Mouse (Mus musculus): Measurements from ENCODE around the gene Lhfpl3. TPM values are rescaled to one million over a fixed set of nuclear protein-coding genes. Genes with fewer than 3 reads are reported as not detected.

Gene Lhfpl3
- total RNA-seq, 2 experiments from 2014 or later: 0.07 to 0.09 TPM

GRCm38 (mm10) chr5:22926171-22926570 lies 180.3 kb downstream of the Lhfpl3 start:
- no peak for DNase-seq (ENCODE audit: low spot score)

DNA sequence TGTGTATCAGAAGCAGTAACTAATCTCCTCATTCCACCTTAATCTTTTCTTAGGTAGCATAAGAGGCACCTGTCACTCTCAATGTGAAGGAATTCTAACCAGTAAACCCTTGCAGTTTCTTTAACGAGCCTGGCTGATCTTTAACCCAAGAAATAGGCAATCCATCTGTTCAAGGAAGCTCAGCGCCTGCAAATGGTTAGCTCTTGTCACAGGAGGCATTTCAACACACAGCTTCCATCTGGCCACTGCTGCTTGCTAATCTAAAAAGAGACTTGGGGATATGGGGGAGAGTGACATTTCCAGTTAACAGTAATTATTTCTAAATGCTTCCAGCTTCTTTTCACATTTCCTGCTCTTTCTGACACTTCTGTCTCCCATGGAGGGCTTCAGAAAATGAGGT lies 182.9 kb downstream of the Lhfpl3 start:
- DNase-seq (ENCODE audit: low spot score): no peak

DNA sequence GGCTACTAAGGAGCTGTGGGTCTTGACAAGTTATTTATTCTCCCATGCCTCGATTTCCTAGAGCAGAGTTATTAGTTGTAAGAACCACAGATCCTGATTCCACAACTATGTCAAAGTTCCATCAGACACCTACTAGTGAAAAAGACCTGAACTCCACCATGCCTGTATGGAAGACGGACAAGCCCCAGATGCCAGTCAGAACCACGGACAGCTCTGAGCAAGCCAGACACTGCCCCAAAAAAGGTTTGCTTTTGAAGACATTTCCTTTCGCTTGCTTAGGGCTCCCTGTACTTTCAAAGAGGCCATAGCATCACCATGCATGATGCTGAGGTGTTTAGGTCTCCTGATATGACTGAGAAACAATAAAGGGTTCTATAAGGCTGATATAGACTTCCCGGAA lies 197.4 kb downstream of the Lhfpl3 start:
- no peak for DNase-seq (ENCODE audit: low spot score)

GRCm38 (mm10) chr5:22963300-22963699 lies 217.4 kb downstream of the Lhfpl3 start:
- DNase-seq (ENCODE audit: low spot score): no peak

DNA sequence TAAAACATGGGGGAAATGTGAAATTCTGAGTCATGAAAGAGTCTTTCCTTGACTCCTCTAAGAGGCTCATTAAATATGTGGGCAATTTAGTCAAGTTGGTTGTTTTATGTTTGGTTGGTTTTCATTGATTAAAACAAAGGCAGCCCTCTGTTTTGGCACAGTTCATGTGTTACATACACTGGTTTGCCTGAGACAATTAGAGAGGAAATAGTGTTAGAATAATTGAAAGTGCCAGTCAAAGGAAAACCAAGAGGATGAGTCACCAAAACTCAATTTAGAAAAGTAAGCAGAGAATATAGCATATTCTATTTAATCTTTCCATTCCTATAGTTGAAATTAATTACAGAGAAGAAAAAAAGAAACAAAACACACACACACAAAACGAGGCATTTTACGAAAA lies 240.9 kb downstream of the Lhfpl3 start:
- DNase-seq (ENCODE audit: low spot score): no peak

DNA sequence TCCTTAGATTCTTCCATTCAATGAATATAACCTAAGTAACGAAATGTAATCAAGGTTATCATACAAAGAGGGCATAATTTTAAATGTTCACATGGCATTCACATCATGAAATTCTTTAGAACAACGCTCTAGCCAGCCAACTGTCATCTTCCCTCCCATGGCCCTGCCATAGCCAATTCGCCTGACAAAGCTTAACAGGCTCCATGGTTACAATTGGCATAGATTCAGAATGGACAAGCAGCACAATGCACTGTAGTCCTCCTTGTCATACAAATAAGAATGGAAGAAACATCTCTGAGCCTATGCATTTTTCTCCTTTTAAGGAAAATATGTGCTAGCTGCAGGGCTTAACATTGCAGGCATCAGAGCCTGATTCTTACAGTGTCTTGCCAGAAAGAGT lies 254.0 kb downstream of the Lhfpl3 start:
- no peak for DNase-seq (ENCODE audit: low spot score)

DNA sequence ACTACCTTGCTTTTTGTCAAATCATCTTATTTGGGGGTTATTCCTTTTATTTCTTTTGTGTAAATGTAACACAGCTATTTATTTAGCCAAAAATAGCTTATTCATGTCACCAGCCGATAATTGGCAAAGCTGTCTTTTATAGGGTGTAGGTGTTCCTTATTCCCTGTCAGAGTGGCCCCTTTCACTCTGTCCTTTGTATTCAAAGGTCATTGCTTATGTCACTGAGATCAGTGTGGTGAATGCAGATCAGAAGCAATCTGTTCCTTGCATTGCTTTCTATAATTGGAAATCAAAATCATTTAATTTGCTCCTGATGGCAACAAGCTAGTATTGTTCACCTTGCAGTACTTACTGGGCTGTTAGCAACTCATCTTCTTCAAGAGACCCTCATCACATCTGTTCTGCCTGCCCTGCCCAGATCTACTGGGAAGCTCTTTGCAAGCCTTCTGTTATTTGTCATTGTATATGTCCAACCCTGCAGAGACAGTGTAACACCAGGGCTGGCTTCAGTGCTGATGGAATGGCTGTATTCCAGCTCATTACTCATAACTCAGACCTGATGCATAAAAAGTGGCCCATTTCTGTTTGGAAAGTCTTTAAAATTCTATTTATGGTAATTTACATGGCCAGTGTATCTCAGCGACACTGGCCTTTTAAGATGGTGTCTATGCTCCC lies 257.4 kb downstream of the Lhfpl3 start:
- DNase-seq (ENCODE audit: low spot score): no peak

DNA sequence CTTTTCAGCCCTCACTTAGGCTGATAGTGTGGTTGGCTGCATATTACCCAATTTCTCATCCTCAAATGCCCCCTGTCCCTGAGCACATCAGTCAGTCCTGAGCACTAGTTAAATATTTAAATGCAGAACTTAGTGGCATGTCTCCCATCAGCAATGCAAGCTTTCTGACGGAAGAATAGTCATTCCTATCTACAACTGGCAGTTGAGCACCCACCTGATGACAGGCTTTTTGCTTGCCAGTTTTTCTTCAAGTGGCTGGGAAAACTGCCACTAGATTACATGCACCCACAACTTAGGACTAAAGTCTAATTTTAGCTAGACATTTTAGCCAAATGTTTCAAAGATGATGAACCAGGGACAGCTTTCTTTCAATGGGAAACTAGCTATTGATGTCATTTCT lies 260.3 kb downstream of the Lhfpl3 start:
- DNase-seq (ENCODE audit: low spot score): no peak

DNA sequence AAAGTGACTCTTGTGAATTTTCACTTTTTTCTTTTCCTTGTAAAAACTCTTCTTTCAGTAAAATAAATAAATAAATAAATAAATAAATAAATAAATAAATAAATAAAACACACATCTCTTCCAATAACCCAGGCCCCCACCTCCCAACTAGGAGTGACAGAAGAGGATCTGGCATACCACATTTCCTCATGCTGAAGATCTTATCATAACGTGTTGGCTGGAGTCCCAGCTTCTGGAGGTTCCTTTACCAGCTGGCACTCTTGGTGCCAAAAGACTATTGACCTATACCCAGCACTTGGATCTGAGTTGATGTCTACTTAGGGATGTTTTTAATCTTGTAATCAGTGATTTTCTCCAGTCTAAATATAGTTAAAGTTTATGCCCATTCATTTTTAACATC lies 264.6 kb downstream of the Lhfpl3 start:
- DNase-seq (ENCODE audit: low spot score): no peak

DNA sequence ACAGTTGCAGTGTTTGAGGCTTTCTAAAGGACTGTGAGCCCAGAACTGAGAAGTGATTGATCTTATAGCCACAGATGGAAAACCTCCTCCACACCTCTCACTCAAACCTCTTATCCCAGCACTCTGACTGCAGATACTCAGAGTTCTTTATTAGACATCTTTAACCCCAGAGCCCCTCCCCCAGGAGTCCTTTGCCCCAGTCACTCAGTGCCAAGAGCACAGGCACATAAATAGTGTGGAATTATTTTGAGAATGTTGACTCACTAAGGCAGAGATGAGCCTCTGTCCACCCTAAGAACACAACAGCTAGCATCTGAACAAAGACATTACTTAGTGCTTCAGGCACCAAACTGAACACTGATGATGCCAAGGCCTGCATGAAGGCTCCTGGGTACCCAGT lies 268.1 kb downstream of the Lhfpl3 start:
- DNase-seq (ENCODE audit: low spot score): no peak

GRCm38 (mm10) chr5:23015587-23016335 lies 269.9 kb downstream of the Lhfpl3 start:
- no peak for DNase-seq (ENCODE audit: low spot score)

DNA sequence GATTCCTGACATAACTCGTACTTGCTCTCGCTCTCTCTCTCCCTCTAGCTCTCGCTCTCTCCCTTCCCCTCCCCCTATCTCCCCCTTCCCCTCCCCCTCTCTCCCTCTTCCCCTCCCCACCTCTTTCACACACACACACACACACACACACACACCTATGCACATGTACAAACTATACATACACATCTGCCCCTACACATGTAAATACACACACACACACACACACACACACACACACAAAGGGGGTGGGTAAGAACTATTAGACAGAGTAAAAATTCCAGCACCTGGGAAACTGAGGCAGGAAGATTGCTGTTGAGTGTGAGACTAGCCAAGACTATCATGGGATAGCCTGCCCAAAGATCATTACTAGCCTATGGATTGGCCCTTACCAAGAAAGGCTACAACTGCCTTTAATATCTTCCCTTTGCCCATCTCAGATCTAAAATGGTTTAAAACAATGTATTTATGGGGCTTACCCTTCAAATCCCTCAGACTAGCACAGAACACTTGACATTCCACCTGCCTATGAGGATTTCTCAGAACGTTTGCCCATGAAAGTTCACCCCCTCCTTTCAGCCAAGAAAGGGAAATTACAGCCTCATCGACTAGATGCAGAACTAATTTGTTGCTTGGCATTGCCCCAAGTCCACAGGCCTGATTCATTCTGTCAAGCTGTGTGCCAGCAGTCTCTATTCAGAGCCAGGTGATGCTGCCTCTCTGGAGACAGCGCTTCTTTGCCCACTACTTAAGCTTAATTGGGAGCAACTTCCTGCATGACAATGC lies 289.3 kb downstream of the Lhfpl3 start:
- no peak for DNase-seq (ENCODE audit: low spot score)

DNA sequence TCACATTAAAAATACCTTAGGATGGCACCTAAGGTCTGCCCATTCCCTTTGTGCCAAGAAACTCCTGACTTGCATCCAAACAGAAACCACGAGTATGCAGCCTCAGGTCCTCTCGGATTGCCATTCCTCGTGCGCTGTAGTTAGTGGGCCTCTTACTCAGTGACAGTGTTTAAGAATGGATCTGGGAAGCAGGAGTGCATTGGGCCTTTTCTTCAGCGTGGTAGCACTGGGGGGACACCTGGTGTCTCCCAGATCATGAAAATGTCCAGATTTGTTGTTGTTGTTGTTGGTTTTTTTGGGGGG lies 289.8 kb downstream of the Lhfpl3 start:
- no peak for DNase-seq (ENCODE audit: low spot score)

GRCm38 (mm10) chr5:23040429-23040828 lies 294.6 kb downstream of the Lhfpl3 start:
- DNase-seq (ENCODE audit: low spot score): no peak

DNA sequence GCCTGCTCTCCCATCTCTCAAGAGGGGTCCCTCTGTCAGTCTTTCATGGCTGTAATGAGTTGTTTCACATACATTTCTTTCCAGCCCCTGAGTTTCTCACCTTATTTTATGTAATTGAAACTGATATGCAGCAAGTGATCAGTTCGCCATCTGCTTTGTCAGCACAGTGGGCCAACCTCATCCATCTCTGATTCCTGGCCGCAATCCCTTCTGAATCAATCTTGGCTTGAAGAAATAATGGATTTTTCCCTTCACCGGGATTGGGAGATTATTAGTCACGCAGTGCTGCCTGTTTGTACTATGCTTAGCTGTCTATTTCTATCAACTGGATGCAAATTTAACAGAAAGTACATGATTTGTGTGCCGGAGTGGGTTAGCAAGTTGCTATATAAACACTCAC lies 297.0 kb downstream of the Lhfpl3 start:
- DNase-seq (ENCODE audit: low spot score): no peak

DNA sequence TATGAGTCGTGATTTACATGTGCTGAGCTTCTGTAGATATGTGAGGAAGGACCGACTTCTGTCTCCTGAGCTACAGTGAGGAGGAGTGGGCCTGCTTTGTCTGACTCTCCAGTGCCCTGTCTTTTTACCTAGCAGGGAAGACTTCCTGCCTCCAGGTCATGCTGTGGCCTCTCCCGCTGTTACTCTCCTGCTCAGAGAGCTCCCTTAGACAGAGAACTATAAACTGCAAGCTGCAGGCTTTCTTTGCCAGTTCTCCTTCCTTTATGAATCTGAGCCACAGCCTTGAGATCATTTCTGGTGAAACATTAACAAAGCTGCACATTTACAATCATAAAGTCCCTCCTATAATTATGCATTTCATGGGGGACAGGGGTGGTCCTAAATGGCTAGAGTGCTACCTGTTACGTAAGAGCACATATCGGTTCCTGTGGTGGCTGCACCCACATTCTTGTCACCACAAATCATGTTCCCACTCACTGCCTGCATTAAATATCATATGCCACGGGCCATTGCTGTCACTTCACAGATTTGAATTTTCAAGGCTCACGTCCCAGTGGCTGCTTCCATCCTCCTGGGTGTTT lies 303.3 kb downstream of the Lhfpl3 start:
- DNase-seq (ENCODE audit: low spot score): no peak

DNA sequence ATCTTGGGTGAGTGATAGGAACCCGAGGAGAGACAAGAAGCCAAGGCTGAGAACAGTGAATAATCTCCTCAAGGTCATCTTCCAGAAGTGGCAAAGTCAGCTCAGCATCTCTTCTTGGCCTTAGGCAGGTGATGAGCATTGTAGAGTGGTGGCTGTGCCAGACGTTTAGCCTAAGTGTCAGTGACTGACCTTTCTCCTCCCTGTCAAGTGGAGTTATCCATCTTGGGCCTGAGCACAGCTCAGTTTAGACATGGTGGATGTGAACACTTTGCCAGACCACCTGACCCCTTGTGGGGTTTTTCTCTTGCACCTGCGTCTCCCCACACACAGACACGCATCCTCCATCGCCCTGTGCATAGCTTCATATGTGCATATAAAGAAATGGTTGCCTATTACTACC lies 305.6 kb downstream of the Lhfpl3 start:
- DNase-seq (ENCODE audit: low spot score): no peak

DNA sequence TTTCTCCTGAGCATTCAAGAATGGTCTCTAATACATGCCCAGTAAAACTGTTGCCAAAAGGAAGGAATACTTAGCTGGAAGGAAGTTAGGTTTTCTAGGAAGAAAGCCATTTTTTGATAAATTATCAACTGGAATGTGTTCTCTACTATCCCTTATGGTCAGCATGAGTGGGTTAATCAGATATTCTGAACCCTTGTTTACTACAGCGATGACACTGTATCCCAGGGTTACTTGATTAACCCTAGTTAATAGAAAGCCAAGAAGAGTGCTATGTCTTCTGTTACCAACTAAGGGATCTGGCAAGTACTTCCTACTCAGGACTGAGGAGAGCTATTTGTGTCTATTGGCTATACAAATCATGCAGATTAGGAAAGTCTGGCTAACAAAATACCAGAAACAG lies 349.0 kb downstream of the Lhfpl3 start:
- DNase-seq (ENCODE audit: low spot score): no peak

DNA sequence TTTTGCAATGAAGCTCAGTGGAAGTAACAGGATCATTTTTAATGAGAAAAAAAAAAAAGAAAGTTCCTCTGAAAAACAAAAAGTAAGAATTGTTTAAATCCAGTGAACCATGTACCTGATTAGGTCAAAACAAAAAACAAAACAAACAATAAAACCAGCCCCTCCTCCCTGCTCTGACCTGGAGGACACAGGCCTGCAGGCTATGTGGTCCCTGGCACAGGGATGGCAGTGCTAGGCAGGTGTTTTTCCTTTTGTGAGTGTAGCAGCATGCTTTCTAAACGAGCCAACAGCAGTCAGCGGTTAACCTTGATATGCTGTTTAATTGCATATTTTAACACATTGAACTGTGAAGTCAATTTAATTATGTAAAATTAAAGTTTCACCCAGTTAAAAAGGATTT lies 360.7 kb downstream of the Lhfpl3 start:
- no peak for DNase-seq (ENCODE audit: low spot score)

DNA sequence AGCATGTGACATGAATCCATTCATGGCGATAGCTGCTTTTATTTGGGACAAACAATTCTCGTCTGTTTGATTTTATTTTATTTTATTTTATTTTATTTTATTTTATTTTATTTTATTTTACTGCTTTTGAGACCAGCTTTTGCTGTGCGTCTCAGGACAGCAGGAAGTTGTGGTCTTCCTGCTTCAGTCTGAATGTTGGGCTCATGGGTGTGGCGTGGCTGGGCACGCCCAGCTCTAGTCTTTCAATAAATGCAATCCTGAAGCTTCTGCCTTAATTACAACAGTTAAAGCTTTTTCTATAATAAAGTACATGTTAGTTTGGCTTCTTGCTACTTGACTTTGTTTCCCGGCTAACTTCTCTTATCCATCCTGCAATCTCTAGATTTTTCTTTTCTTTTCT lies 365.4 kb downstream of the Lhfpl3 start:
- DNase-seq (ENCODE audit: low spot score): no peak

- DNase-seq (ENCODE audit: low spot score): no peak
These were observed 368.4 kb downstream of the Lhfpl3 start for GRCm38 (mm10) chr5:23114249-23114648.

DNA sequence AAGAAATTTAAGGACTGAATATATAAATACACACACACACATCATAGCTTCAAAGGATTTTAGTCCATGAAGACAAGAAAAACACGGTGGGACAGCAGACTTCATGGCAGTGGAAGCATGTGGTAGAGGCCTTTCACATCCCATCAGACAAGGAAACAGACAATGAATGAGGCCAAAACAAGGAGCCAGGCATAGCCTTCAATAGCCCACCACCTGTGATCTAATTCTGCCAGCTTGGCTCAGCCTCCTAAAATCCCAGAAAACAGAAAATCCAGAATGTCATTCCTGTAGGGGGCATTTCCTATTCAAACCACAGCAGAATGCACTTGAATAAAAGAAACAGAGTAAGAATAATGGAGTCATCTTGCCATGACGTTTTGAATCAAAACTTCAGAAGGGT lies 381.0 kb downstream of the Lhfpl3 start:
- no peak for DNase-seq (ENCODE audit: low spot score)
